Mouse (Mus musculus): ENCODE data around the gene Crlf1. TPM values are rescaled to one million over a fixed set of nuclear protein-coding genes. Genes with fewer than 3 reads are reported as not detected.

Crlf1 gene
- total and polyA plus RNA-seq, 3 experiments: 3.8 to 26.6 TPM; not detected in 1

DNA sequence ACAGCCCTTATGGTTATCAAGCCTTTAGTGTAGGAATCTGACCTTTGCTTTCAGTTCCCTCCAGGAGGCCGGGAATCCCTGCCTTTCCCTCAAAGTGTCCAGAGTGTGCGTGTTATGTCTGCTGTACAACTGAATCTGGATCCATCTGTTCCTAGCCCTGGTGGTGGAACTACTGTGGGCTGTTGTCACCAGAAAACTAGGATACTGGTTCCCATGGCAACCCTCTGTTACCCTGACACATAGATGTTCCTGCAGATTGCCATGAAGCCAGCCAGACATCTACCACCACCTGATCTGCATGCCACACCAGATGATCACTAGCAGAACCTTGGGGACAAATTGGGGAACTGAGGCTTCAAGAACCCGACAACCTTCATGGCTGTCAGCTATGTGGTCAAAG, 11.1 kb upstream of the Crlf1 start:
- H3K27me3 ChIP-seq (ENCODE audit: control insufficient read depth in 1 of 2, insufficient read depth in 2 of 2, low read length in 2 of 2): peaks cover 2 to 8% of the 10 kb centered on the region in 2 experiments; a peak in 2 of 4 replicates
- no peak for DNase-seq (ENCODE audit: low read depth, low spot score)
- TF ChIP-seq CTCF (IDR thresholded peaks at IDR 0.05 in 2 of 3, conservative IDR thresholded peaks at IDR 0.05 in 1 of 3; ENCODE audit: control insufficient read depth in 1 of 3, insufficient read depth in 1 of 3, low read depth in 2 of 3, low read length in 3 of 3, poor library complexity in 1 of 3, severe bottlenecking in 1 of 3): no peak
- no peak for TF ChIP-seq MYB (IDR thresholded peaks at IDR 0.05; ENCODE audit: low read depth, low read length)
- TF ChIP-seq RCOR1 (IDR thresholded peaks at IDR 0.05; ENCODE audit: low read depth, low read length): no peak
- no peak for TF ChIP-seq ETS1 (IDR thresholded peaks at IDR 0.05; ENCODE audit: low read depth, low read length)

DNA sequence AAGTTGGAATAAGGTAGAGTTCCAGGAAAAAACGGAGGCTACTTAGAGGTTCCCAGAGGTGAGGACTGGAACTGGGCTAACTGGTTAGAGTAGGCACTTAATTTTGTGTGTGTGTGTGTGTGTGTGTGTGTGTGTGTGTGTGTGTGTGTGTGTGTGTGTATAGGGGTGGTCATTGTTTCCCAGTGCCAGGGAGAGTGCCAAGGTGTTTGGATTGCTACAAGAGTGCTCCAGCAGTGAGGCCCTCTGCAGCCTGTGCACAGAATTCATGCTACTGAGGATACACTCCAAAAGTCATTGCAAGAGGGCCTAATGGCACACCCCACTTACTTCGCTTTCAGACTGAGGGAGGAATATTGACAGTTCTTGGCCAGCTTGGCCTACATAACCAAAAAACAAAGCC, 10.0 kb upstream of the Crlf1 start:
- peaks cover 0 to 2% of the 10 kb centered on the region in 2 experiments; a peak in 1 of 4 replicates for H3K36me3 ChIP-seq (ENCODE audit: control insufficient read depth in 1 of 2, insufficient read depth in 2 of 2, low read length in 2 of 2)
- peaks cover 2 to 8% of the 10 kb centered on the region in 2 experiments; a peak in 2 of 4 replicates for H3K27me3 ChIP-seq (ENCODE audit: control insufficient read depth in 1 of 2, insufficient read depth in 2 of 2, low read length in 2 of 2)
- peaks cover 0 to 5% of the 10 kb centered on the region in 2 experiments; a peak in 3 of 4 replicates for H3K4me1 ChIP-seq (ENCODE audit: control insufficient read depth in 1 of 2, insufficient read depth in 2 of 2, low read length in 2 of 2)
- H3K9ac ChIP-seq (ENCODE audit: control insufficient read depth, low read depth, low read length, poor library complexity, severe bottlenecking): no peak overlapping the region
- H3K79me2 ChIP-seq (ENCODE audit: control insufficient read depth, insufficient read depth, low read length, poor library complexity): no peaks in the 10 kb centered on the region
- TF ChIP-seq ELF1 (IDR thresholded peaks at IDR 0.05; ENCODE audit: low read depth, low read length) (no peak), RAD21 (IDR thresholded peaks at IDR 0.05; ENCODE audit: low read depth, low read length) (no peak), CHD2 (IDR thresholded peaks at IDR 0.05; ENCODE audit: low read length) (no peak)
- no peaks in the 10 kb centered on the region for H3K9me3 ChIP-seq (replicated peaks; ENCODE audit: insufficient read depth, low read length)
- no peak overlapping the region for H3K27ac ChIP-seq (ENCODE audit: control insufficient read depth, low read depth, low read length)
- DNase-seq (ENCODE audit: low read depth, low spot score): no peak
- no peak overlapping the region for H3K4me3 ChIP-seq (ENCODE audit: control insufficient read depth in 1 of 2, insufficient read depth in 1 of 2, low read depth in 2 of 2, low read length in 2 of 2)

More for the DNA sequence above, 11.1 kb upstream of the Crlf1 start:
- Histone ChIP-seq H3K9ac (ENCODE audit: control insufficient read depth, low read depth, low read length, poor library complexity, severe bottlenecking) (no peak overlapping the region), H3K36me3 (ENCODE audit: control insufficient read depth in 1 of 2, insufficient read depth in 2 of 2, low read length in 2 of 2) (peaks cover 0 to 3% of the 10 kb centered on the region in 2 experiments; a peak in 1 of 4 replicates), H3K79me2 (ENCODE audit: control insufficient read depth, insufficient read depth, low read length, poor library complexity) (no peaks in the 10 kb centered on the region), H3K4me3 (ENCODE audit: control insufficient read depth in 1 of 2, insufficient read depth in 1 of 2, low read depth in 2 of 2, low read length in 2 of 2) (no peak overlapping the region), H3K4me1 (ENCODE audit: control insufficient read depth in 1 of 2, insufficient read depth in 2 of 2, low read length in 2 of 2) (peaks cover 0 to 7% of the 10 kb centered on the region in 2 experiments; a peak in 3 of 4 replicates), H3K27ac (ENCODE audit: control insufficient read depth, low read depth, low read length) (no peak overlapping the region), H3K9me3 (replicated peaks; ENCODE audit: insufficient read depth, low read length) (no peaks in the 10 kb centered on the region)

GRCm38 (mm10) chr8:70486191-70486681, 6.7 kb upstream of the Crlf1 start:
- no peaks in the 10 kb centered on the region for H3K4me1 ChIP-seq (ENCODE audit: control insufficient read depth in 1 of 2, insufficient read depth in 2 of 2, low read length in 2 of 2)
- TF ChIP-seq CTCF (IDR thresholded peaks at IDR 0.05 in 2 of 3, conservative IDR thresholded peaks at IDR 0.05 in 1 of 3; ENCODE audit: control insufficient read depth in 1 of 3, insufficient read depth in 1 of 3, low read depth in 2 of 3, low read length in 3 of 3, poor library complexity in 1 of 3, severe bottlenecking in 1 of 3) (no peak), RAD21 (IDR thresholded peaks at IDR 0.05; ENCODE audit: low read depth, low read length) (no peak), ZNF384 (IDR thresholded peaks at IDR 0.05; ENCODE audit: low read depth, low read length) (no peak), MXI1 (IDR thresholded peaks at IDR 0.05; ENCODE audit: low read depth, low read length) (no peak), POLR2AphosphoS5 (IDR thresholded peaks at IDR 0.05; ENCODE audit: borderline replicate concordance, low read depth, low read length) (no peak), MYC (IDR thresholded peaks at IDR 0.05; ENCODE audit: low read depth, low read length) (no peak), JUND (IDR thresholded peaks at IDR 0.05; ENCODE audit: low read depth, low read length) (no peak), ZKSCAN1 (IDR thresholded peaks at IDR 0.05; ENCODE audit: low read depth, low read length) (no peak), ZC3H11A (IDR thresholded peaks at IDR 0.05; ENCODE audit: low read depth, low read length) (no peak), BHLHE40 (IDR thresholded peaks at IDR 0.05; ENCODE audit: borderline replicate concordance, low read depth, low read length) (no peak), SMC3 (IDR thresholded peaks at IDR 0.05; ENCODE audit: low read depth, low read length) (no peak), CHD1 (IDR thresholded peaks at IDR 0.05; ENCODE audit: low read depth, low read length) (no peak)

More at GRCm38 (mm10) chr8:70486191-70486681, 6.7 kb upstream of the Crlf1 start:
- Histone ChIP-seq H3K36me3 (ENCODE audit: control insufficient read depth in 1 of 2, insufficient read depth in 2 of 2, low read length in 2 of 2) (no peaks in the 10 kb centered on the region), H3K27ac (ENCODE audit: control insufficient read depth, low read depth, low read length) (no peak overlapping the region), H3K27me3 (ENCODE audit: control insufficient read depth in 1 of 2, insufficient read depth in 2 of 2, low read length in 2 of 2) (peaks cover 2 to 5% of the 10 kb centered on the region in 2 experiments; a peak in 2 of 4 replicates), H3K4me3 (ENCODE audit: control insufficient read depth in 1 of 2, insufficient read depth in 1 of 2, low read depth in 2 of 2, low read length in 2 of 2) (no peak overlapping the region), H3K9ac (ENCODE audit: control insufficient read depth, low read depth, low read length, poor library complexity, severe bottlenecking) (no peak overlapping the region), H3K9me3 (replicated peaks; ENCODE audit: insufficient read depth, low read length) (no peaks in the 10 kb centered on the region), H3K79me2 (ENCODE audit: control insufficient read depth, insufficient read depth, low read length, poor library complexity) (no peaks in the 10 kb centered on the region)
- no peak for DNase-seq (ENCODE audit: low read depth, low spot score)

All from MEL (cell line).